Mouse (Mus musculus) ES-Bruce4 (cell line): ENCODE measurements at regions not wholly inside any gene's neighbourhood (a gene's known extent, or its start where the extent isn't known, plus 50 kb on each side); places are given as distances from the start of the nearest gene placed in this dataset.

Source experiments
- H3K27ac ChIP-seq: 2 replicates; pipeline ENCODE4 v1.5.1; 2012; ENCODE audit warnings: low read length, inconsistent platforms; ENCODE audit not compliant: insufficient read depth
- H3K27me3 ChIP-seq: 2 replicates; pipeline ENCODE4 v1.6.1; 2012; ENCODE audit warnings: mild to moderate bottlenecking, low read length, inconsistent platforms; ENCODE audit not compliant: control insufficient read depth, poor library complexity, insufficient read depth, severe bottlenecking
- H3K36me3 ChIP-seq: 2 replicates; pipeline ENCODE4 v1.6.1; 2012; ENCODE audit warnings: inconsistent platforms, mild to moderate bottlenecking, low read length, moderate library complexity; ENCODE audit not compliant: control insufficient read depth, poor library complexity, insufficient read depth, severe bottlenecking
- H3K4me1 ChIP-seq: one replicate; pipeline ENCODE4 v1.8.1; 2011; ENCODE audit warnings: low read length; ENCODE audit not compliant: control insufficient read depth, insufficient read depth
- H3K4me3 ChIP-seq: 2 replicates; pipeline ENCODE4 v1.5.1; 2011; ENCODE audit warnings: low read depth, mild to moderate bottlenecking, low read length
- H3K9ac ChIP-seq: 2 replicates; pipeline ENCODE4 v1.6.1; 2012; ENCODE audit warnings: low read depth, mild to moderate bottlenecking, inconsistent platforms; ENCODE audit not compliant: poor library complexity, severe bottlenecking
- H3K9me3 ChIP-seq: replicated peaks from 2 replicates; pipeline ENCODE4 v1.6.1; 2012; ENCODE audit warnings: mild to moderate bottlenecking, low read length, inconsistent platforms; ENCODE audit not compliant: control insufficient read depth, poor library complexity, insufficient read depth, severe bottlenecking
- CTCF ChIP-seq: IDR thresholded peaks from one replicate; pipeline ENCODE4 v1.8.1; 2011; ENCODE audit warnings: low read depth, low read length
- EP300 ChIP-seq: IDR thresholded peaks from 2 replicates; pipeline ENCODE4 v1.6.1; 2011; ENCODE audit warnings: low read depth, low read length; ENCODE audit not compliant: insufficient read depth
- POLR2A ChIP-seq: IDR thresholded peaks from one replicate; pipeline ENCODE4 v1.8.1; 2011; ENCODE audit warnings: low read length; ENCODE audit not compliant: insufficient read depth

DNA sequence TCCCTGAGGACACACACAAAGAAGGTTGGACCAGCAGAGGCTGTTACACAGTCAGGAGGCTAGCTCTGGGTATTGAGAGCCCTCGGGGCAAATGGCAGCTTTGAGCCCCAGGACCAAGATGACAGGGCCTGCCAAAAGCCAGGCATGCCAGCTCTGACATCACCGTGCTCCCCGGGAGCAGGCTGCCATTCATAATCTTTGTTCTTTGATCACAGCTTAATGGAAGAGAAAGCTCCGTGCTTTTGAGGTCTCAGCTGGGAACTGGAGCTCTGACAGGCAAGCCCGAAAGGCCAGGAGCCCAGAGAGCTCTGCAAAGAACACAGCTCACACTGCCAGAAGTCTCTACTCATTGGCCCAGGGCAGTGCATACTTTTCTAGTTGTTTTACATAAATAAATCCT is 150.7 kb downstream of the Klhl25 start:
- H3K27me3 ChIP-seq: no peaks in the 10 kb centered on the region
- no peak overlapping the region for H3K4me3 ChIP-seq
- H3K9me3 ChIP-seq: no peaks in the 10 kb centered on the region
- TF ChIP-seq CTCF: no peak
- no peak for TF ChIP-seq POLR2A
- no peak for TF ChIP-seq EP300
- no peaks in the 10 kb centered on the region for H3K36me3 ChIP-seq
- no peaks in the 10 kb centered on the region for H3K4me1 ChIP-seq
- H3K9ac ChIP-seq: no peak overlapping the region
- no peak overlapping the region for H3K27ac ChIP-seq

DNA sequence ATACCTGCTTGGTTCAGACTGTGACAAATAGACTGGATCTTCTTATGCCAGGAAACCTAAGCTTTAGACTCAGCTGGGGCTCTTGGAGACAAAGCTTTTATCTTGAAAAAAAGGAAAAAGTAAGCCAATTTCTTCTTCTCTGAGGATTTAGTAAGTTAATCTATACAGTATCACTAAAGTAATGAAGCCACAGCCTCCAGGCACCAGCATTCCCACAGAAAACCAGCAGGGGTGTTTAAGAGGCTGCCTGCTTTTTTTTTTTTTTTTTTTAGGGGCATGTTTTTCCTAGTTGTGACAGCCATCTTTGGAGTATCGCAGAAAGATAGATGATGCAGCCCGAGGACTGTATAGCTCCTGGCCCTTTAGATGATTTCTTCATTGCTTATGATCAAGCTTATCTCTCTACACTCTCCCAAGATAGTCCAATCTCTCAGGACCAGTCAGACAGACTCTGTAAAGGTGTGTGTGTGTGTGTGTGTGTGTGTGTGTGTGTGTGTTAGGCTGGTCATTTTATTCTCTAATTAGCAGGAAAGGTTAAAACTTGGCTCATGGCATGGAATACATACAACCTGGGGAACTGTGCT is 151.3 kb downstream of the Klhl25 start:
- H3K9ac ChIP-seq: no peak overlapping the region
- TF ChIP-seq CTCF (no peak), EP300 (no peak)

DNA sequence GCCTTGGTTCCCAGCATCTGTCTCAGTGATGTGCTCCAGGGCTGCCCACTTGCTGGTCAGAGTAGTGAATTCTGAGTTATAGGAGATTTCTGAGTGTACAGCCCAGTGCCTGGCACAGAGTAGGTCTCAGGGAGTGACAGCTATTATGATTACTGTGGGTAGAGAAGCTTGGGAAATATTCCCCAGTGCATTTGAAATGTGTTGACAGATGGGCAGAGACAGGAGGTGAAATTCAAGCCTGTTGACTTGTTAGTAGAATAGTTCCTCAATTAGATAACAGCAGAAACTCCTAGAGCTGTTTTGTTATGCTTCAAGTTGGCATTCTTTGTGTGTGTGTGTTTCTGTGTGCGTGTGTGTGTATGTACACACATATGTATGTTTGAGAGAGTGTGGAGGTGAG is 152.9 kb downstream of the Klhl25 start:
- no peak overlapping the region for H3K27ac ChIP-seq
- H3K4me3 ChIP-seq: no peak overlapping the region
- H3K4me1 ChIP-seq: no peaks in the 10 kb centered on the region
- H3K9me3 ChIP-seq: no peaks in the 10 kb centered on the region
- no peak overlapping the region for H3K9ac ChIP-seq
- H3K27me3 ChIP-seq: no peaks in the 10 kb centered on the region
- no peak for TF ChIP-seq EP300
- no peak for TF ChIP-seq CTCF
- no peak for TF ChIP-seq POLR2A
- no peaks in the 10 kb centered on the region for H3K36me3 ChIP-seq

More for the DNA sequence above, 151.3 kb downstream of the Klhl25 start:
- Histone ChIP-seq H3K4me1 (no peaks in the 10 kb centered on the region), H3K36me3 (no peaks in the 10 kb centered on the region), H3K27me3 (no peaks in the 10 kb centered on the region), H3K9me3 (no peaks in the 10 kb centered on the region), H3K27ac (no peak overlapping the region), H3K4me3 (no peak overlapping the region)

DNA sequence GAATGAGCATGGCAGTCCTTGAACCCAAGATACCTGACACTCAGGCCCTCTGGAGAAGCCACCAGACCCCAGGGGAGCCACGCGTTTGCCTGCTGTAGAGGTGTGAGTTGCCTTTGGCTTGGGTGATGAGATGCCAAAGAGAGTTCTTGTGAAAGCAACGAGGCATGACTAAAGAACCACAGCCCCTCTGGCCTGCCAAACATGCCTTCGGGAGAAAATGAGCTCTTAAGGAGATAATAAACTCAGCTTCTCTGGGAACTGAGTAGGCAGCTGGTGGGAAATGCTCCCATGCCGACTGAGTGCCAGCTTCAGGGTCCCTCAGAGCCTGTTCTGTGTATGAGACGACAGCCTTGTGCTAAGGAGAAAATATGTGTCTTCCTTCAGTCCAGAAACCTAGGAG is 160.1 kb downstream of the Klhl25 start:
- H3K4me1 ChIP-seq: no peaks in the 10 kb centered on the region
- no peak overlapping the region for H3K9ac ChIP-seq
- no peaks in the 10 kb centered on the region for H3K36me3 ChIP-seq
- TF ChIP-seq EP300 (no peak), CTCF (no peak), POLR2A (no peak)
- no peak overlapping the region for H3K4me3 ChIP-seq
- no peak overlapping the region for H3K27ac ChIP-seq
- peaks cover 7% of the 10 kb centered on the region for H3K9me3 ChIP-seq
- H3K27me3 ChIP-seq: no peaks in the 10 kb centered on the region

DNA sequence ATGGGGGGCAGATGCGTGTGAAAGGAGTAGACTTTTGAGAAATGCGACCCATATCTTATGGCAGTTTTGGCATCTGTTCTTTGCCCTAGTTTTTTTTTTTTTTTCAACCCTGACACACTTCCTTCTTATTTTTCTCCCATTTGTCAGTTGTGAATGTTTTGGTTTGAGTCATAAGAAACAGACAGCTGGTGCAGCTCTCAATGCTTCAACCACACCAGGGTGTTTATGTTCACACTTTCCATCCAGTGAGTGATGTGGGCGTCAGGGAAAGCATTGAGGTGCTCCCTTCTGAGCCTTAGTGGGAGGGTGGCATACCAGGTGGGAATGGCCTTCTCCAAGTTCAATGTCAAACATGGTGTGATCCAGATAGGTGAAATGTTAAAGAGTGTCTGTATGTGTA is 181.9 kb upstream of the Agbl1 start:
- no peak overlapping the region for H3K9ac ChIP-seq

DNA sequence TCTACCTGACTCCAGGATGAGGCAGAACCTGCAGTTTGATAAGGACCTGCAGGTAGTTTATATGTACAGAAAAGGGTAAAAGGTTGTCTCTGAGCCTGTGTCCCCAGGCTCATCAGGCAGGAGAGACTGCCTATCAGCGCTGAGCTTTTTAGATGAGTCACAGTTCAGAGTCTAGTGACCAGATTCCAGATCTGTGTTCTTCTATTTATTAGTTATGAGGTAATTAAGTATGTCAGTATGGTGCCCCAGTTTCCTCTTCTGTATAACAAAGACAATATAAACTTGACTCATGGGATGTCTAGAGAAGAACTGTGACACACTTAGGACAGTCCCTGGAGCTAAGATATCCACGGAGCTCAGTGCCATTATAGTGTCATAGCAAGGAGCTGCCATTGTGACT is 180.3 kb upstream of the Agbl1 start:
- Histone ChIP-seq H3K9ac (no peak overlapping the region), H3K27me3 (no peaks in the 10 kb centered on the region), H3K4me1 (no peaks in the 10 kb centered on the region), H3K9me3 (no peaks in the 10 kb centered on the region), H3K36me3 (no peaks in the 10 kb centered on the region), H3K4me3 (no peak overlapping the region), H3K27ac (no peak overlapping the region)
- no peak for TF ChIP-seq POLR2A
- TF ChIP-seq EP300: no peak
- TF ChIP-seq CTCF: no peak

More for the DNA sequence above, 181.9 kb upstream of the Agbl1 start:
- TF ChIP-seq POLR2A (no peak), EP300 (no peak), CTCF (no peak)
- no peaks in the 10 kb centered on the region for H3K9me3 ChIP-seq
- no peak overlapping the region for H3K4me3 ChIP-seq
- H3K27me3 ChIP-seq: no peaks in the 10 kb centered on the region
- no peak overlapping the region for H3K27ac ChIP-seq
- H3K36me3 ChIP-seq: no peaks in the 10 kb centered on the region
- no peaks in the 10 kb centered on the region for H3K4me1 ChIP-seq
